Mouse (Mus musculus) embryo, embryonic 9.5 days (tissue): ENCODE measurements at regions not wholly inside any gene's neighbourhood (a gene's known extent, or its start where the extent isn't known, plus 50 kb on each side); places are given as distances from the start of the nearest gene placed in this dataset.

Experiments
- DNase-seq: peaks from one replicate; pipeline ENCODE4 v3.0.0-alpha.2; 2017; ENCODE audit errors: extremely low spot score

DNA sequence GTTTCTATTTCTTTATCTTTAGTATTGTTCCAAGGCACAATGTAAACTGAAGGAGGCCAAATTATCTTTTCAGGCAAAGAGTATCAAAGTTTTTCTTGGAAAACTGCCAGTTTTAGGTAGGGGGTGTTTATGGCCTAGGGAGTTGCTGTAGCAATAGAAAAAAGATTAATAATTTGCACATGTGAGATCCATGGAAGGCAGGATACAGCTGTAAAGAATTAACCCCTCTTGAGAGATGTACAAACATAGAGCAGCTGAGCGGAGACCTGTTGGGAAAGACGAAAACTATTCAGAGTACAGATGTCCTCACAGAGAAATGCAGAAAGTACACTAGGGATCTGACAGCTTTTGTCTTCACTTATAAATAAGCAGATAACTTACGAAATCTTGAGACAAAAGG lies 176.8 kb downstream of the Fign start:
- no peak for DNase-seq

DNA sequence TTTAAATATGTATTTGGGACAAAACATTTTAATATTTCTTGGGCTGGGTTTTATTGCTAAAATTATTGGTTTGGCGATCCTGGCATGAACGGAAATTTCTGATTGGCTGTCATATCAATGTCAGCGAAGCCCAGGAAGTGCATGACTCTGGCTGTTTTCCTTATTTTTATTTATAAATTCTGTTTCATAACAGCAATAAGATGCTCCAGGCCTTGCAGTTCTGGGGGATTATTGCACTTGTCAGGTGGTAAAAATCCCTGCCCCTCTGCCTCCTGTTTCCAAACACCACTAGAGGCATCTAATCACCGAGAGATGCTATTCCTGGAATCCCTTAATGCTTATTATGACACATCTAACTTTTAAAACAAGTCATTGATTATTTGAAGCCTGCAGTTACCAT lies 177.8 kb downstream of the Fign start:
- no peak for DNase-seq

DNA sequence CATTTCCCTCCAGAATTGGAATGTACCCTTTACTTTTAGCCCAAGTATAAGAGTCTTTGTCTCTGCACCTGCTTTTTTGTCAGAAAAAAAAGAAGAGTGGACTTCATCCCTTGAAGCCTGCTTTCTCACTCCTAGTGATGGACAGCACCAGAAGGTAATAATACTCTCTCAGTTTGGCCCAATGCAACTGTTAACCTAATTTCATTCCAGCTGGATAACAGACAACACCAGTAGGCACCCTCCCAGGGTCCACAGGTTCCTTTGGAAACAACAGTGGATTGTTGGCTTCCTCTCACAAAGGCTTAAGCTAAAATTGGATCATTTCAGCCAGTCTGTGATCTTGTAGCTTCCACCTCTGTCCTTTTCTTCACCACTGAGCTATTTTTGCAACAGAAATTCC lies 197.2 kb downstream of the Fign start:
- no peak for DNase-seq

DNA sequence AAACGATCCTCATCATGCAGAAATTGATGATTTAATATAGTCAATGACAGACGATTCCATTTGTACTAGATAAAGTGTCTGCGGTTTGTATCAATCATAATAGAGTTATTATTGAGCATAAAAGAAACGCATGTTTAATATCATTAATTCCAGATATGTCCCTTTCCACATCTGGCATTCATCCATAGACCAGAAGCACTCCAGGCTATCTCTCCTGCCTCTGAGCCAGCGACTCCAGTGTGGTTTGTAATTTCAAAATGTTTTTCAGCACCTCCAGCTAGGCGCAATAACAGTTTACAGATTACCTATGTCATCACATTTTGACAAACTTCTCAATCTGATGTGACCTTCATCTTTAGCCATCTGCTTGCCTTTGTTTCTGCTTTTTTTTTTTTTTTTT lies 219.4 kb downstream of the Fign start:
- no peak for DNase-seq

DNA sequence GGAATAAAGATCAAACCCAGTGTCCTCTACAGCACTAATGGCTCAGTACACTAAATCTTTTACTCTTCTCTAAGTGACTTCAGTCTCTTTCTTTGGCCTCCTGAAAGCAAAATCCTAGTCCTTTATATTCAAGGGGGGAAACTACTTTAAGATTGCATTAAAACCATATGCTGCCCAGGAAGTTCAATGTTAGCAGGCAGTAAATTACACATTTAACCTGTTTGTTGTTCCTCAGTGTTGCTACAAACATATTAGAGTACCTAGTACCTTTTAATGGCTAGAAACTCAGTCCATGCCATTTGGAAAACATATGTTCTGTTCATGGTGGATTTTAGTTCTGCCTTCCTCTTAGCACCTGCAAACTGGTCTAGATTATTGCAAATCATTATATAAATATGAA lies 220.5 kb downstream of the Fign start:
- DNase-seq, result no peak

DNA sequence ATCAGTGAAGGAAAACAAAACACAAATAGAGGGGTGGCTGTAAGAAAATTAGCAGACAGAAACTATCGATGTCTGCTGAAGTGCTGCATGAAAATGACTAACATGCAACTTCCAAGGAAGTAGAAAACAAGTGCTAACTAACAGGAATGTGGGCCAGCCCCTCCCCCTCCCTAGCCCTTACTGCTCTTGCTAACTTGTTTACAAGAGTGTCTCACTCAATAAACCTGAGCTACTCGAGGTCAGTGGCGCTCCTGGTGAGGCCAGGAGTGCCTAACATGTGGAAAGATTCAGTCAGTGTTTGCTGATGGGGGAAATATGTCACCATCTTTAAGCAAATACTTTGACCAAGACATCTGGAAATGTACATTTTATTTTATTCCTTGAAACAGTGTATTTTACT lies 221.5 kb downstream of the Fign start:
- peak; percentile 49 for DNase-seq

DNA sequence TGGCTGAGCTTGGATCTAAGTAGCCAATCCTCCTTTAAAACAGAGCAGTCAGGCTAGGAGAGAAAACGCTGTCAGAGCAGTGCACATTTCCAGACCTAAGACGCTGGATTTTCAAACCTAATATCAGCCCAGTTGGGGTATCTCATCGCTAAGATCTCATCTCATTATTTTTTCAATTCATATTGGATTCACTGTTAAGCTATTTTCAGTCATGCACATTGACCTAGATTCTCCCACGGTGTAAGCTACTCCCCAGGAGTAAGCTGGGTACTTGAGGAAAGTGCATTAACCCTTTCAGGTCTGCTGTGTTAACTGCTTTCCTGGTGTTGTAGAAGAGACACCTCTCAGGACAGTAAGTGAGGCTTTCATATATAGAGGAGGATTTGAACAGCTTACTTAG lies 222.7 kb downstream of the Fign start:
- no peak for DNase-seq

DNA sequence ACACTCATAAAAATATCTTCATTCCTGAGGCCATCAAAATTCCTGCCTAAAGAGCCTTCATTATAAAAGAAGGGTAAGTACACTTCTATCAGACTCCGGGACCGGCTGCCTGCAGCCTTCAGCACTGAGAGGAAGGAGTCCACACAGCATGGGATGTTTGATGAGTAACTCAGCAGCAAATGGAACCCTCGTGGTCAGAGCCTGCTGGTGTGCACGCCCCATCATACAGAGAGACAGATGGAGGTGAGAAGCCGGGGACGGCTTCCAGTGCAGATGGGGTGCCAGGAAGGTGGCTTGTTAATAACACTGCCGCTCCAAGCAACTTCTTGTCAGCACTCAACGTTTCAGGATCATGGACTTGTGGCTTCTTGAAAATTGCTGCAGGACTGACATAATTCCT lies 231.3 kb downstream of the Fign start:
- DNase-seq, result no peak

DNA sequence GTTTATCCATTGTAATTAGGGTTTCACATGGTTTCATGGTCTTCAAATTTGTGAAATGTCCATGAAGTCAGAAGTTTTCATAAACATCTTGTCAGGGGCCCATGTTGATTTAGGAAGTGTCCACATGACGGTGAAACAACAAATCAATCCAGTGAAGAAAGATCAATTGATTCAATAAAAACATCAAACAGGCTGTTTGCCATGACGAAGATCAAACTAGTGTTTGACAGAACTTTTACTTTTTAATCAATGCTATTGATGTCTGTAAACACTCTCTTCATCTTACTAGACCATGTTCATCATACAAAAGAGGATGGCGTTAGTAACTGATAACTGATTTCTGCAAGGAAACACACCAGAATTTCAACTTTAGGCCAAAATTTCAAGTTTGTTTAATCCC lies 236.0 kb downstream of the Fign start:
- no peak for DNase-seq

DNA sequence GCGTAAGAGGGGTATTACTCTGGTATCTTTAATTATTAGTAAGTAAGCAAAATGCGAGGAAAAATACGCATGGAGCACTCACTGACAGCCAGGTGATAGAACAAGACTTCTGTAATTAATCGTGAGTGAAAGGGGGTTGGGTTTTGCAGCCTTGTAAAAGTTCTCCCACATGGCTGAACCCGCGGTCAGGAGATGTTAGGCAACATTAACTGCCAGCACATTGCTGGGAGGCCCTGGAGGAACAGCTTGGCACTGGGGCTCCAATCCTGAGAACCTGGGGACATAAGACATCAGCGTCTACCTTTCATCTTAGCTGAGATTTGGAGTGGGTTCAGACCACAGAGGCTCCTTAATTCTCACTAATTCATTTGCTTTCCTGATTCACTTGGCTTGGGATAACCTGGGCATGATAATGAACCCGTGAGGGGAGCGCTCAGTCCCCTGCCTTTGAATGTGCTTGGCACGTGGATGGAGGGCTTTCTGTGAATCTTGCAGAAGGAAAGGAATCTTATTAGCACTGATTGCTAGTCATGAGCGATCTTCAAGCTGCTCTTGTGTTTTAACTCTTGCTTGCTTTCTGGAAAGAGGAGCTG lies 241.3 kb downstream of the Fign start:
- DNase-seq, result no peak

DNA sequence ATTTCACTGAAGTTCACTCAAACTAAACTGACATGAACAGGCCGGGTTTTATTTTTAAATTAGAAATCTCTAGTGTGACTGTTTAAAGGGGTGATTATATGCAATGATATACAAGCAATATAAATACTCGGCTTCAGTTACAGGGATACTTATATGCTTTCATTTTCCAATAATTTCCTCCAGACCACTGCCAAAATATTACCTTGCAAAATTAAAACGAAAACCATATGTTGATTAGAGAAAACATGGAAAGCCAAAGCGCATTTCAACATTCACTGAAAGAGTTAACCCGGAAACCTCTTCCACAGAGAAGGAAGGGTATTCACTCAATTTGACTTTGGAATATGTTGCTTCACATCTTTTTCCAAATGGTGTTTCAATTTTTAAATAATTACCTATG lies 242.4 kb downstream of the Fign start:
- no peak for DNase-seq

DNA sequence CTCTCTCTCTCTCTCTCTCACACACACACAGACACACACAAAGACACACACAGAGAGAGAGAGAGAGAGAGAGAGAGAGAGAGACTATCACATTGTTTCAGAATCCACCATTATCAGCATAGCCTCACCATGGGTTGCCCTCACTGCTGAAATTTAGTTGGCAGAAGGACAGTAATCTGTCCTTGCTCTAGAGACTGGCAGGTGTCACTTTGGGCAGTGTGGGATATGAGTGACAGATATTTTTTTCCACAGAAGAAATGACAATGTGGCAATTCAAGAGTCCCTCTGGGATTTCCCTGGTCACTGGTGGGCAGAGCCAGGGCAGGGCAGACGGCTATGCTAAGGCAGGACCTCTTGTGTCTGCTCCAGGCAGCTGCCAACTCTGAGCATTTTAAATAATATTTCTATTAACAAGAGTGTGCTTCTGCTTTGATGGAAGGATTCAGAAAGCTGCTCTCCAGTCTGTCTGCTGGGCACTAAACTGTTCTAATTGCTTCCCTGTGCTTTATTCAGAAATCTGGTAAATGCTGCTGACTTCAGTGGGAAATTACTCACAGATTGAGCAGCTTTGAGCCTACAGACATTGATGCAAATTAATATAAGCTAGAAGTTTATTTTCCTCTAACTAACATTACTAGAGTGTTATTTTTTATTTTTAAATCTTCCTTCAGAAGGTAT lies 243.5 kb downstream of the Fign start:
- no peak for DNase-seq

DNA sequence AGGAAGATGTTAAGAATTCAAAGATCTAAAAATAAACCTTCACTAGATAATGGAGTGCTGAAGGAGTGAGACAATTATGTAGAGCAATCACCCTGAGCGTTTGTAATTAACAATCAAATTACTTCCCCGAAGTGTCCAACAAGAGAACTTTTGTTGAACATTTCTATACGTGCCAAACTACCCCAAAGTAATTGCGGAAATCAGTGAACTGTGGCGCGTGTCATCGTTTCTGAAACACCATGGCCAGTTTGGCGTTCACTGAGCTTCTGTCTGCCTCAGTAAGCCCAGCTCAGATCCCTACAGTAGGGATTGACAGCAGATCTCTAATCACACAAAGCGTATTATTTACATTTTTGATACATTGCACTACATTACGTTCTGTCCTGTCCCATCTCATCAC lies 244.6 kb downstream of the Fign start:
- DNase-seq, result no peak

DNA sequence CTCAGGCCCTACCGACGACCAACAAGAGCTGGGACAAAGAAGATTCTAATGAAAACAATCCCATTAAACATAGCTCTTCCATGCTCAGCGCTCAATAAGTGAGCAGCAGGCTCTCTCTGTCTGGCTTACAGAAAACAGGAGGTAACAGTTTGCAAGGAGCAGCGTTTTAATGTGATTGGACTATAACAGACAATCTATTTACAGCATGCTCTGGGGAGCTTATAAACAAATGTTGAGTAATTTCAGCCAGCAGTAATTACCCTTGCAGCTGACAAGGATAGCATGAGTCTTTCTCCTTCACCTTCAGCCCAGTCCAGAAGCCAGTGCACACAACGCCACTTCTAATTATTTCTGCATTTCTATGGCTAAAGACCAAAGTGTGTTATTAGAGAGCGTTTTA lies 245.6 kb downstream of the Fign start:
- DNase-seq, result no peak

DNA sequence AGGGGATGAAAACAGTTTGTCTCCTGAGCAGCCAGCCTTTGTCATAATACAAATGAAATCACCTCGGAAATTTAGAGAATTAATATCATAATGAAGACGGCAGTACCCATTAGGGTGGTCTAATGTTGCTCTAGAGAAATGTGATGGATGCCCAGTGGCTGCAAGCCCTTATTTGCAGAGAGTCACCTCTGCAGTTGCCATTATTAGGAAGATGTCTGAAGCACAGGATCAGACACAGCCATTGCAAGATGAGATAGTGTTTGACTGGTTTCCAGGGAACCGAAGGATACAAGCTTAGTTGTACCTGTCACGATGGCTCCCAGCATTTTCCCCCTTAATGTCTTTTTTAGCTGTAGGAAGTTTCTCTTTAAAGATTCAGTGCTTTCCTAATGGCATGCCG lies 247.8 kb downstream of the Fign start:
- no peak for DNase-seq

DNA sequence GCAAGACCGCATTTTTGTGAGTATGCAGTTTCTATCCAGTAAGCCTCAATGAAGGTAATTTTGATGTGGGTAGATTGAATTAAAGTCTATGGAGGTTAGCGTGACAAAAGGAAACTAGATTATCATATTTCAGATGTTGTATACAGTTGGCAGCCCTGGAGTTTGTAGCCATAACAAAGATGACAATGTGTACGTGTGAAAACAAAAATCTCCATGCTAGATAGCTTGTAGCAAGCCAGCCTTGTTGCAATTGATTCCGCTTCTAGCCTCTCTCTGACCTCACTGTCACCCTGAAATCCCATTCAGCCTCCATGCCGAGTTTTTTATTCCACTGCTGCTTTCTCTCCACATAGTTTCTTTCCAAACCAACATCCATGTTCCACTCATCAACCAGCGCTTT lies 248.4 kb downstream of the Fign start:
- DNase-seq, result no peak

DNA sequence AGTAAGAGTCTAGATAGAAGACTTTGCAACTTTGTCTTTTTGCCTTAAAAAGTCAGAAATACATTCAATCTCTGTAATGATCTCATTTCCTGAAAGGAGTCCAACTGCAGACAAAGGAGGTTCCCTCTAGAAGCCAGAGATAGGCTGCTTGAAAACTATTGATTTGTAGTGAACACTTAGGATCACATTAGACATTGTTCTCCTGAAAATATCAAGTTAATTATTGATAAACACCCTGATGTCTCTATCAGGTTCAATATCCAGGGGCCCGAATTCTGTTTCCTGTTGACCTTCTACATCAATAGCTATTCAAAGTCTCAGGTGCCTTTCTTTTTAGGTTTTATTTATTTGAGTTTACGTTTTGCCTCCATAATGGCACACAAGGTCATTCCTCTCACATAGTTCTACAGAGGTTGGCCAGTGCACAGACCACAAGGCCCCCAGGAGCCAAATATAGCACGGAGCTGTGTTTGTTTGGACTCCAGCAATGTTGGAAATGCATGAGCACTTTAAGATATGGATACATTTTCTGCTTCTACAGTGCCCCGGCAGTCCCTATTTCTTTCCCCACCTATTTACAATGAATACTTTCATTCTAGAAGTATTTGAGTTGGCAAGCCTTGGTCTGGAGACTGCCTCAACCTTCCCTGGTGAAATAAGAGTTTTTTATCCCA lies 265.7 kb downstream of the Fign start:
- DNase-seq, result no peak

DNA sequence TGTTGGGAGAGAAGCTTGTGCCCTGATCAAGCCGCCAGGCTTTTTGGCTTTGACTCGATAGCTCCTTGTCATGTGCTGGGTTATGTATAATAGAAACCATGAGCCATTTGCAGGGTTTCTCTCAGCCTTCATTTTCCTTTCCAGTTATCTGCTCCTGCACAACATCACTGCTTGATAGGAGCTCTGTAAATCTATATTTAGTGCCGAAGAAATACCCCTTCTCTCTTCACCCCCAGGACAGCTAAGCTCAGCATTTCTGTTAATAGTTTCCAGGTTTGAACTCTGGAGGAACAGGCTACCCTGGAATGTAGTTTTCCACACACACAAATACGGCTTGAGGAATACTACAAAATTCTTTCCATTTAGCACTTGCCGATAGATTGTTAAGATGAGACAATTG lies 267.4 kb downstream of the Fign start:
- DNase-seq, result no peak

DNA sequence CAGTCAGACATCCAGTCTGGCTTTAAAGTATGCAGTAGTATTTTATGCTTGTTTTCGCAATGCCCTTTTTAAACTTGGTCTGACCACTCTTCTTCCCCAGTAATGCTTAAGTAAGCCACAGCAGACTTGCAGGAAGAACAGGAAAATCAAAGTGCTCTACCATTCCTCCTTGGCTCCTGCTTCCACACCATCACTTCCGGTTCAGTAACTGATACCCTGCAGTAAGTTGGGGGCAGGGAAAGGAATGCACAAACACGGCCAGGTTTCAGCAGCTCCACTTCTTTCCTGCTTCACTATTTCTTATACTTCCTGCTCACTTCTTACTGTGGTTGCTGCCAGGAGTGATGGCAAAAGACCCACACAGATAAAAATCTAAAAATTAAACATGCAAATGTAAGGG lies 269.2 kb downstream of the Fign start:
- peak; percentile 32 for DNase-seq

DNA sequence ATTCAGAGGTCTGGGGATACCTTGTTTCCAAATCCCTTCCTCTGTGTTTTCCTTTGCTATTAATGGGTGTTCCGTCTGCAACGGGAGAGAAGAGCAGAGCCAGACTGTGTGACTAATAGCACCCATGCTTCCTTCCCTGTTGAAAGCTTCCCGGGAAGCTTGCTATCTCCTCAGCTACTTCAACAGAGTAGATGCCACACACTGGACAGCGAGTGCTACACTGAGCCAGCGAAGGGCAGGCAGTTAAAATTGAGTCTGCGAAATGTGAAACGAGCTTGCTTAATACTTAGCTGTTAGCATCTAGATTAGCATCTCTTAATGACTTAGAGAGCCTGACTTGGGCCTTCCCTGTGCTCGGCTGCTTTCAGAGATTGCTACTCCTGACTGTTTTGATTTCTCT lies 278.4 kb downstream of the Fign start:
- DNase-seq, result peak; percentile 28
